ENCODE assay signal across 8 mouse cellular contexts in genomic region chr12:80406650-80407049, GRCm38 (mm10). TPM values are rescaled to one million over a fixed set of nuclear protein-coding genes. Genes with fewer than 3 reads are reported as not detected.
A peak's percentile ranks its signal among the peaks of the same experiment; 100 is the strongest.
DNase-seq lines count a peak whose midpoint lies in the region; ATAC-seq and TF ChIP-seq lines count a peak whose summit lies in the region.

No protein-coding gene starts in this region.

- ATAC-seq in megakaryocyte, adult 5-6 weeks (ENCODE audit: poor library complexity, severe bottlenecking): peak; percentile 68; the same call in 1 of the 2 replicates

- peak; percentile 50 for TF ChIP-seq CTCF in cerebellum, adult 2 months (IDR thresholded peaks at IDR 0.05; ENCODE audit: borderline replicate concordance, insufficient read depth, low read depth, low read length)

- peak in 1 of 2 experiments; percentile 28 for DNase-seq in cerebellum, adult 2 months
- DNase-seq in cerebellum, adult 9-11 months: no peak
- peak; percentile 20 to 54 for DNase-seq in left cerebral cortex, postnatal 10 days (ENCODE audit: extremely low spot score in 1 of 2, low spot score in 2 of 2)
- no peak for DNase-seq in left cerebral cortex, postnatal 25 days (ENCODE audit: low spot score in 2 of 2)
- peak; percentile 60 to 83 for DNase-seq in adrenal gland, adult (ENCODE audit: inconsistent age in 2 of 2, low spot score in 1 of 2)
- DNase-seq in forelimb bud, embryonic 11.5 days (ENCODE audit: low read depth, low spot score): peak; percentile 55
- DNase-seq in thymus, postnatal 10 days (ENCODE audit: low spot score in 2 of 2): peak; percentile 45 to 70

- H3K27me3 ChIP-seq in cerebellum, adult 2 months (ENCODE audit: control insufficient read depth, insufficient read depth, low read length): no peaks in the 10 kb centered on the region

- no peak overlapping the region for H3K4me3 ChIP-seq in cerebellum, adult 2 months (replicated peaks; ENCODE audit: insufficient read depth, low read depth, low read length)

- H3K27ac ChIP-seq in cerebellum, adult 2 months (ENCODE audit: insufficient read depth, low read length): no peak overlapping the region

- TF ChIP-seq POLR2A in cerebellum, adult 2 months (IDR thresholded peaks at IDR 0.05; ENCODE audit: borderline replicate concordance, insufficient read depth, low read length): no peak

- H3K4me1 ChIP-seq in cerebellum, adult 2 months (ENCODE audit: control insufficient read depth, insufficient read depth, low read length): peaks cover 5% of the 10 kb centered on the region

- intact Hi-C loops in left cerebral cortex, postnatal 10 days (cut with DNase I): loop anchor here (2.0 kb wide), 1 partner anchor 30 kb away; the partner anchor contains the start of gene Dcaf5
- intact Hi-C loops in left cerebral cortex, postnatal 25 days (cut with DNase I): no loop called here

- 46% methylated on average over 3 of the region's 3 CpGs for WGBS in cerebellum, adult 2 months

RNA-seq across cellular contexts. Expression of gene Dcaf5, which starts 29.8 kb away (rescaled TPM):
- polyA plus RNA-seq in cerebellum, adult 2 months (2012; rRNA removed): 36.5 and 36.9 TPM in 2 replicates
- total RNA-seq in left cerebral cortex, postnatal 10 days (2021): 10 to 100 TPM; 71.3 to 72.2 TPM
- total RNA-seq in left cerebral cortex, postnatal 25 days (2021): 10 to 100 TPM; 83.2 to 90.6 TPM
- total RNA-seq in megakaryocyte, adult 5-6 weeks (2015): 8.5 and 9.5 TPM in 2 replicates
- 14.2 and 15.4 TPM in 2 replicates for total RNA-seq in megakaryocyte, adult 5-6 weeks (2017)

RNA-seq across cellular contexts. Expression of gene Exd2, which starts 56.2 kb away (rescaled TPM):
- polyA plus RNA-seq in cerebellum, adult 2 months (2012; rRNA removed): 61.5 and 68.0 TPM in 2 replicates
- 10 to 100 TPM; 91.3 to 97.4 TPM for total RNA-seq in left cerebral cortex, postnatal 10 days (2021)
- 100 to 1,000 TPM; 121 to 131 TPM for total RNA-seq in left cerebral cortex, postnatal 25 days (2021)
- total RNA-seq in megakaryocyte, adult 5-6 weeks (2015): 10.6 and 11.1 TPM in 2 replicates
- total RNA-seq in megakaryocyte, adult 5-6 weeks (2017): 9.9 and 12.9 TPM in 2 replicates

Comparison
In these comparisons a context has a peak if more than half of its experiments do, and no peak if none do; other contexts are left out.
1. DNase-seq: peak in left cerebral cortex, postnatal 10 days (2 of 2), adrenal gland, adult (2 of 2), forelimb bud, embryonic 11.5 days (single experiment) and thymus, postnatal 10 days (2 of 2); none in cerebellum, adult 9-11 months (single experiment) and left cerebral cortex, postnatal 25 days (0 of 2).
2. RNA of gene Dcaf5, which starts 29.8 kb away (total RNA-seq): 83.2 to 90.6 TPM in left cerebral cortex, postnatal 25 days and 71.3 to 72.2 TPM in left cerebral cortex, postnatal 10 days; 8.5 to 15.4 TPM in megakaryocyte, adult 5-6 weeks; every median in the first group is over 4 times any median in the second.
3. RNA of gene Exd2, which starts 56.2 kb away (total RNA-seq): 121 to 131 TPM in left cerebral cortex, postnatal 25 days and 91.3 to 97.4 TPM in left cerebral cortex, postnatal 10 days; 9.9 to 12.9 TPM in megakaryocyte, adult 5-6 weeks; every median in the first group is over 4 times any median in the second.